In genomic region chr6:19975898-19976297, GRCm38 (mm10) we compare ENCODE assay signal across 21 mouse cellular contexts.
DNase-seq lines count a peak whose midpoint lies in the region; ATAC-seq and TF ChIP-seq lines count a peak whose summit lies in the region.
"Had no signal": no experiment of that assay in that cellular context is flagged by ENCODE, and none has a peak within 500 bp of the region (broad histone marks: within the 10 kb centered on the region; RNA-seq: fewer than 3 reads in every experiment).

No protein-coding gene starts in this region.

- DNase-seq in cerebellum, adult 9-10 months: peak; percentile 48
- DNase-seq in cerebellum, postnatal 25 days: no peak
- peak; percentile 44 for DNase-seq in forebrain, embryonic 14.5 days (ENCODE audit: low spot score)
- DNase-seq in neural tube, embryonic 10.5 days (ENCODE audit: extremely low spot score, low spot score): no peak
- no peak for DNase-seq in left cerebral cortex, adult 2 months (ENCODE audit: extremely low spot score in 1 of 2, low spot score in 2 of 2)
- DNase-seq in kidney, postnatal 10 days: no peak
- DNase-seq: adrenal gland, postnatal 10 days; B cell, adult 2 months; cerebellum, adult 18-20 months; embryo, embryonic 11 days; gastrocnemius, postnatal 36 days; heart, adult 11 months; heart, postnatal 36 days had no signal

- H3K9ac ChIP-seq in forebrain, embryonic 14.5 days (ENCODE audit: low read length): no peak overlapping the region
- no peak overlapping the region for H3K9ac ChIP-seq in forebrain, embryonic 16.5 days (replicated peaks; ENCODE audit: low read depth, low read length)
- no peak overlapping the region for H3K9ac ChIP-seq in neural tube, embryonic 14.5 days (replicated peaks; ENCODE audit: low read depth, low read length)
- H3K9ac ChIP-seq: embryonic facial prominence, embryonic 12.5 days; heart, embryonic 13.5 days; hindbrain, embryonic 13.5 days had no signal

- 5% methylated on average over 1 of the region's 1 CpGs for WGBS in forebrain, embryonic 14.5 days
- WGBS in forebrain, embryonic 16.5 days: 0% methylated on average over 1 of the region's 1 CpGs
- 21% methylated on average over 1 of the region's 1 CpGs for WGBS in neural tube, embryonic 14.5 days

- no peaks in the 10 kb centered on the region for H3K27me3 ChIP-seq in forebrain, embryonic 14.5 days (replicated peaks; ENCODE audit: control insufficient read depth, insufficient read depth, low read length)
- no peaks in the 10 kb centered on the region for H3K27me3 ChIP-seq in forebrain, embryonic 16.5 days (replicated peaks; ENCODE audit: control insufficient read depth, insufficient read depth, low read length)
- H3K27me3 ChIP-seq in neural tube, embryonic 14.5 days (ENCODE audit: control insufficient read depth, insufficient read depth, low read length): no peaks in the 10 kb centered on the region
- H3K27me3 ChIP-seq: embryonic facial prominence, embryonic 12.5 days; heart, embryonic 13.5 days; hindbrain, embryonic 13.5 days had no signal

- peak; percentile 48; the same call in 1 of the 2 replicates for ATAC-seq in forebrain, embryonic 14.5 days
- no peak for ATAC-seq in forebrain, embryonic 16.5 days
- peak; percentile 60; the same call in 1 of the 2 replicates for ATAC-seq in neural tube, embryonic 14.5 days (ENCODE audit: low read depth)
- ATAC-seq: CD4-positive, CD25-positive, alpha-beta regulatory T cell, adult 4 months; intestine, embryonic 16.5 days had no signal

- H3K27ac ChIP-seq in forebrain, embryonic 14.5 days (ENCODE audit: low read depth, low read length): no peak overlapping the region
- no peak overlapping the region for H3K27ac ChIP-seq in forebrain, embryonic 16.5 days (ENCODE audit: low read length)
- H3K27ac ChIP-seq in neural tube, embryonic 14.5 days (ENCODE audit: low read depth, low read length): no peak overlapping the region
- H3K27ac ChIP-seq in left cerebral cortex, adult 2 months: no peak overlapping the region
- H3K27ac ChIP-seq: embryonic facial prominence, embryonic 12.5 days; heart, embryonic 13.5 days; hindbrain, embryonic 13.5 days had no signal

- no peaks in the 10 kb centered on the region for H3K4me1 ChIP-seq in forebrain, embryonic 14.5 days (ENCODE audit: control insufficient read depth, insufficient read depth, low read length)
- H3K4me1 ChIP-seq in forebrain, embryonic 16.5 days (replicated peaks; ENCODE audit: control insufficient read depth, insufficient read depth, low read length): no peaks in the 10 kb centered on the region
- H3K4me1 ChIP-seq in neural tube, embryonic 14.5 days (ENCODE audit: control insufficient read depth, insufficient read depth, low read length): no peaks in the 10 kb centered on the region
- H3K4me1 ChIP-seq: embryonic facial prominence, embryonic 12.5 days; heart, embryonic 13.5 days; hindbrain, embryonic 13.5 days had no signal

- no peaks in the 10 kb centered on the region for H3K9me3 ChIP-seq in forebrain, embryonic 14.5 days (replicated peaks; ENCODE audit: control insufficient read depth, low read length)
- H3K9me3 ChIP-seq in forebrain, embryonic 16.5 days (ENCODE audit: control insufficient read depth, low read length): no peaks in the 10 kb centered on the region
- H3K9me3 ChIP-seq in neural tube, embryonic 14.5 days (ENCODE audit: control insufficient read depth, low read length): no peaks in the 10 kb centered on the region
- H3K9me3 ChIP-seq: embryonic facial prominence, embryonic 12.5 days; G1E; heart, embryonic 13.5 days; hindbrain, embryonic 13.5 days had no signal

- H3K4me2 ChIP-seq in forebrain, embryonic 14.5 days (ENCODE audit: low read length): no peak overlapping the region
- H3K4me2 ChIP-seq in forebrain, embryonic 16.5 days (ENCODE audit: low read length): no peak overlapping the region
- no peak overlapping the region for H3K4me2 ChIP-seq in neural tube, embryonic 14.5 days (ENCODE audit: low read depth, low read length)
- H3K4me2 ChIP-seq: embryonic facial prominence, embryonic 12.5 days; heart, embryonic 13.5 days; hindbrain, embryonic 13.5 days had no signal

- no peaks in the 10 kb centered on the region for H3K36me3 ChIP-seq in forebrain, embryonic 14.5 days (ENCODE audit: control insufficient read depth, insufficient read depth, low read length)
- H3K36me3 ChIP-seq in forebrain, embryonic 16.5 days (ENCODE audit: control insufficient read depth, insufficient read depth): no peaks in the 10 kb centered on the region
- H3K36me3 ChIP-seq in neural tube, embryonic 14.5 days (ENCODE audit: control insufficient read depth, insufficient read depth, low read length): no peaks in the 10 kb centered on the region
- H3K36me3 ChIP-seq: embryonic facial prominence, embryonic 12.5 days; G1E; heart, embryonic 13.5 days; hindbrain, embryonic 13.5 days had no signal

- TF ChIP-seq CTCF in left cerebral cortex, adult 2 months (IDR thresholded peaks at IDR 0.05): no peak

- no peak overlapping the region for H3K4me3 ChIP-seq in forebrain, embryonic 14.5 days (ENCODE audit: low read depth, low read length)
- H3K4me3 ChIP-seq in forebrain, embryonic 16.5 days (replicated peaks; ENCODE audit: low read length): no peak overlapping the region
- H3K4me3 ChIP-seq in neural tube, embryonic 14.5 days (ENCODE audit: low read depth, low read length): no peak overlapping the region
- H3K4me3 ChIP-seq in left cerebral cortex, adult 2 months: no peak overlapping the region
- H3K4me3 ChIP-seq: embryonic facial prominence, embryonic 12.5 days; heart, embryonic 13.5 days; hindbrain, embryonic 13.5 days had no signal

- intact Hi-C loops in left cerebral cortex, adult 2 months (cut with DNase I): no loop called here

Comparison
In these comparisons a context has a peak if more than half of its experiments do, and no peak if none do; other contexts are left out.
1. DNase-seq: peak in cerebellum, adult 9-10 months (single experiment) and forebrain, embryonic 14.5 days (single experiment); none in cerebellum, postnatal 25 days (0 of 2), neural tube, embryonic 10.5 days (single experiment), left cerebral cortex, adult 2 months (0 of 2) and kidney, postnatal 10 days (single experiment).